Mouse (Mus musculus): ENCODE results near the gene Phxr2. TPM values are rescaled to one million over a fixed set of nuclear protein-coding genes. Genes with fewer than 3 reads are reported as not detected.
"Not testable (repeated sequence)": the region's sequence is repeated elsewhere in the genome, so short reads cannot be mapped to it uniquely, and the experiment has no call there.

Gene Phxr2
- polyA plus RNA-seq, 1 experiment from 2014 or later, result not detected

DNA sequence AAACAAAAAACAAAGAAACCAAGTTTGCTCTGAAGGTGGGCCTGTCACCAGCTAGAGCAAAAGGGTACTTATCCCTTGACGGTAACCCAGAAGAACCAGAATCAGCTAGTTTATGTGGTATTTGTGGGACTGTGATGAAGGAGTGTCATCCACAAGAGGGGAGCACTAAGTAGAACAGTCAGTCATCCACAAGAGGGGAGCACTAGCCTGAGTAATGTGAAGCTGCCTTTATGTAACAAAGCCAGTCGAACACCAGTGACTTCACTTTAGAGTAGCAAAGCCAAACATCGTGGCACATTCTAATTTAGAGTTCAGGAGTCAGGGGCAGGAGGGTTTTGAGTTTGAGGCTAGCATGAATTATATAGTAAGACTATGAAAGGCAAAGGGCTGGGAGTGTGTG lies 40.3 kb upstream of the Phxr2 start:
- whole genome bisulfite sequencing, result 55% methylated on average over 3 of the region's 3 CpGs
- TF ChIP-seq CTCF (IDR thresholded peaks at IDR 0.05; ENCODE audit: low read depth), result peak; percentile 48; the same call in 1 of the 2 replicates
- H3K4me1 ChIP-seq (ENCODE audit: insufficient read depth), result peaks cover 4% of the 10 kb centered on the region; the same call in 1 of the 2 replicates
- no peaks in the 10 kb centered on the region for H3K36me3 ChIP-seq (ENCODE audit: insufficient read depth)
- ATAC-seq (ENCODE audit: insufficient read depth) (peak; percentile 57; the same call in 1 of the 2 replicates), DNase-seq (peak; percentile 61)
- H3K9ac ChIP-seq, result no peak overlapping the region
- no peak overlapping the region for H3K4me2 ChIP-seq
- H3K9me3 ChIP-seq (ENCODE audit: low read depth, low read length), result no peaks in the 10 kb centered on the region
- H3K27me3 ChIP-seq (ENCODE audit: insufficient read depth, low read length), result no peaks in the 10 kb centered on the region
- H3K4me3 ChIP-seq (ENCODE audit: low read depth, low read length), result no peak overlapping the region
- no peak overlapping the region for H3K27ac ChIP-seq (ENCODE audit: low read depth)

DNA sequence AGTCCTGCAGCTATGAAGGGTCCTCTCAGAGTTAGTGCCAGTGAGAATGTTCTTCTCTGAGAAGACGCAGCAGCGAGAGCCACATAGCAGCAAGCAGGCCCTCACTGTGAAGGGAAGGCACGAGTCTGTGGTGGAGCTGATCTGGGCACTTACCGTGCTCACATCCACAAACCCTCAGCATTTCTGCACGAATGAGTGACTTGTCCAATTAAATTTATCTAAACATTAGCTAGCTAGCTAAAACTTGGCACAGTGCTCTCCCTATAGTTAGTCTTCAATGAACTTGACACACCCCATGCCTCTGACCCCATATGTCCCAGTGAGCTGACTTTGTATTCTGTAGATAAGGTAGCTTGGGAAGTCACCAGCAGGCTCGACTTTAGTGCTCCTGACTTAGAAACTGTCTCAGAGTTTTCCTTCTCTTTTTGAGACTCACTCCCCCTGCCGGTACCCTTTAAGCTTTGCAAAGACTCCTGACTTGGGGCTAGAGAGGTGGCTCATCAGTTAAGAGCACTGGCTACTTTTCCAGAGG lies 39.7 kb upstream of the Phxr2 start:
- H3K36me3 ChIP-seq (ENCODE audit: insufficient read depth), result no peaks in the 10 kb centered on the region
- ATAC-seq (ENCODE audit: insufficient read depth) (peak; percentile 25; the same call in 1 of the 2 replicates), DNase-seq (peak; percentile 68)
- H3K4me3 ChIP-seq (ENCODE audit: low read depth, low read length), result no peak overlapping the region
- H3K9ac ChIP-seq, result no peak overlapping the region
- peak overlapping the region; percentile 69 for H3K27ac ChIP-seq (ENCODE audit: low read depth)
- H3K27me3 ChIP-seq (ENCODE audit: insufficient read depth, low read length), result no peaks in the 10 kb centered on the region
- H3K4me1 ChIP-seq (ENCODE audit: insufficient read depth), result no peaks in the 10 kb centered on the region
- H3K4me2 ChIP-seq, result no peak overlapping the region
- 0 out of 2 replicates have a peak, but pooled peaks have one; percentile 41 for TF ChIP-seq CTCF (IDR thresholded peaks at IDR 0.05; ENCODE audit: low read depth)
- WGBS, result 46% methylated on average over 7 of the region's 7 CpGs
- H3K9me3 ChIP-seq (ENCODE audit: low read depth, low read length), result no peaks in the 10 kb centered on the region

- H3K4me3 ChIP-seq (ENCODE audit: low read depth, low read length), result no peak overlapping the region
- ATAC-seq (ENCODE audit: insufficient read depth) (peak; percentile 70), DNase-seq (peak; percentile 86)
- H3K9me3 ChIP-seq (ENCODE audit: low read depth, low read length), result no peaks in the 10 kb centered on the region
- H3K36me3 ChIP-seq (ENCODE audit: insufficient read depth), result no peaks in the 10 kb centered on the region
- 24% methylated on average over 13 of the region's 13 CpGs for WGBS
- 0 out of 2 replicates have a peak overlapping the region, but pooled peaks have one; percentile 17 for H3K9ac ChIP-seq
- H3K27ac ChIP-seq (ENCODE audit: low read depth), result no peak overlapping the region; the same call in 1 of the 2 replicates
- peak; percentile 71 for TF ChIP-seq CTCF (IDR thresholded peaks at IDR 0.05; ENCODE audit: low read depth)
- H3K4me2 ChIP-seq, result peak overlapping the region; percentile 13; the same call in 1 of the 2 replicates
- H3K4me1 ChIP-seq (ENCODE audit: insufficient read depth), result no peaks in the 10 kb centered on the region
- H3K27me3 ChIP-seq (ENCODE audit: insufficient read depth, low read length), result no peaks in the 10 kb centered on the region
These were observed 38.8 kb upstream of the Phxr2 start for GRCm38 (mm10) chr10:99164871-99165477.

DNA sequence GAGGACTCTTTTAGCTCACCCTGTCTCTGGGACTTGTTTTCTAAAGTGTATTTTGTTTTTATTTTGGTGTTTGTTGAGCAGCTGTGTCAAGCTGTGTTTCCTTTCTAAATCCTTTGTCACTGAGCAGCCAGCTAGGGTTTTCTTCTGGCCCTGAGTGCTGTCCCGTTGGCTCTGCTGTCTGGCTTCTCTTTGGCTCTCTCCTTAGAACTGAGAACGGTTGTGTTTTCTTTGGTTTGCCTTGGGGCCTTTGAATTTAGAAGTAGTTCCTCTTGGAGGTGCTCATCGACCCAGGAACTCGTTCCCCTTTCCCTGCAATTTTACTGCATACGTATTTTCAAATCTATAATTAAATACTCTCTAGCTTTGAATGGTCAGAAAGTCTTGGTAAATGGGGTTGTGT lies 36.9 kb upstream of the Phxr2 start:
- 90% methylated on average over 5 of the region's 5 CpGs for WGBS
- no peak overlapping the region for H3K4me3 ChIP-seq (ENCODE audit: low read depth, low read length)
- H3K36me3 ChIP-seq (ENCODE audit: insufficient read depth), result no peaks in the 10 kb centered on the region
- TF ChIP-seq CTCF (IDR thresholded peaks at IDR 0.05; ENCODE audit: low read depth), result no peak
- H3K4me2 ChIP-seq, result no peak overlapping the region
- no peak for ATAC-seq (ENCODE audit: insufficient read depth)
- DNase-seq, result no peak
- H3K9me3 ChIP-seq (ENCODE audit: low read depth, low read length), result no peaks in the 10 kb centered on the region
- H3K9ac ChIP-seq, result no peak overlapping the region
- H3K27me3 ChIP-seq (ENCODE audit: insufficient read depth, low read length), result no peaks in the 10 kb centered on the region
- no peak overlapping the region for H3K27ac ChIP-seq (ENCODE audit: low read depth)
- no peaks in the 10 kb centered on the region for H3K4me1 ChIP-seq (ENCODE audit: insufficient read depth)

DNA sequence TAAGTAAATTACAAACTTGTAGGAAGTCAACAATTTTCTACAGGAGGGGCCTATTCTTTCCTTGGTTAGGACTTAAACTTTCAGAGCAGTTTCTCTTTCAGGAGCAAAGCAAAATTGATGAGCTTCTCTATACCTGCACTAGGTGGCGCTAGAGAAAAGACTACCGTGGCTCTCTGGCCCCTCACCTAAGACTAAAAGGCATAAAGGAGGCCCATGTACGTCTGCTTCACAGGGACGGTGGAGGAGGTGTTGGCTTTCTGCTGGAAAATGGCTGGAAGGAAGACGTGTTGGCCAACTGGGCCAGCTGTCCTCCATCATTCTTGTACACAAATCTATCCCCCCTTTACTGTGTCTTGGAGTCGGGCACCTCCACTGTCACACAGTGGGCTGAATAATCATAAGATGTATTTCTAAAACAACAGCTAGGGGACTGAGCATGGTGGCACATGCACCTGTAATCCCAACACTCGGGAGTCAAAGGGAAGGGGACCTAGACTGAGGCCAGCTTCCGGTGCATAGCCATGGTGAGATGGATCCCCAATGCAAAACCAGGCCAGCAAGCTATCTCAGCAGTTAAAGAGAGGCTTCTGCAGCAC lies 36.0 kb upstream of the Phxr2 start:
- Histone ChIP-seq H3K4me2 (no peak overlapping the region), H3K9me3 (ENCODE audit: low read depth, low read length) (no peaks in the 10 kb centered on the region), H3K4me1 (ENCODE audit: insufficient read depth) (no peaks in the 10 kb centered on the region), H3K9ac (no peak overlapping the region), H3K27me3 (ENCODE audit: insufficient read depth, low read length) (no peaks in the 10 kb centered on the region), H3K4me3 (ENCODE audit: low read depth, low read length) (no peak overlapping the region), H3K36me3 (ENCODE audit: insufficient read depth) (no peaks in the 10 kb centered on the region; the same call in 1 of the 2 replicates), H3K27ac (ENCODE audit: low read depth) (no peak overlapping the region)
- peak; percentile 83 for DNase-seq
- no peak for ATAC-seq (ENCODE audit: insufficient read depth)
- TF ChIP-seq CTCF (IDR thresholded peaks at IDR 0.05; ENCODE audit: low read depth), result peak; percentile 76
- 39% methylated on average over 8 of the region's 8 CpGs for WGBS

- WGBS, result 83% methylated on average over 10 of the region's 10 CpGs
- H3K4me2 ChIP-seq; H3K4me3 ChIP-seq (ENCODE audit: low read depth, low read length); H3K9me3 ChIP-seq (ENCODE audit: low read depth, low read length); H3K9ac ChIP-seq; H3K27ac ChIP-seq (ENCODE audit: low read depth); H3K4me1 ChIP-seq (ENCODE audit: insufficient read depth); H3K36me3 ChIP-seq (ENCODE audit: insufficient read depth); ATAC-seq (ENCODE audit: insufficient read depth); H3K27me3 ChIP-seq (ENCODE audit: insufficient read depth, low read length); DNase-seq: not testable (repeated sequence)
These were observed 31.6 kb upstream of the Phxr2 start for GRCm38 (mm10) chr10:99157697-99158096.

DNA sequence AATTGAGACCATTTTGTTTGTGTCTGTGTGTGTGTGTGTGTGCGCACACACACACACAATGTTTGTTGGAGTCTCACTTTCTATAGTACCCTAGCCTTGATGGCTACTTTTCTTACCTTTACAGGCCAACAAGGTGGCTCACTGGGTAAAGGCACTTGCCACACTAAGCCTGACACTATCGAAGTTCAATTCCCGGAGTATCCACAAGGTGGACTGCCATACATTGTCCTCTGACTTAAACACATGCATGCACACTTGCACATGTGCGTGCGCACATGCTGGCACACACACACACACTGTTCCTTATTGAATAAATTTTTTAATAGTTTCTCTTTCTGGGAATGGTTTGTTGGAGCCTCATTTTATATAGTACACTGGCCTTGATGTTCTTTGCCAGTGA lies 30.7 kb upstream of the Phxr2 start:
- Histone ChIP-seq H3K27me3 (ENCODE audit: insufficient read depth, low read length) (no peaks in the 10 kb centered on the region), H3K9me3 (ENCODE audit: low read depth, low read length) (no peaks in the 10 kb centered on the region), H3K27ac (ENCODE audit: low read depth) (no peak overlapping the region), H3K9ac (no peak overlapping the region), H3K4me3 (ENCODE audit: low read depth, low read length) (no peak overlapping the region), H3K4me1 (ENCODE audit: insufficient read depth) (no peaks in the 10 kb centered on the region), H3K36me3 (ENCODE audit: insufficient read depth) (peaks cover 7% of the 10 kb centered on the region; the same call in 1 of the 2 replicates), H3K4me2 (no peak overlapping the region)
- TF ChIP-seq CTCF (IDR thresholded peaks at IDR 0.05; ENCODE audit: low read depth), result peak; percentile 46
- ATAC-seq (ENCODE audit: insufficient read depth), result no peak
- no peak for DNase-seq
- 92% methylated on average over 5 of the region's 5 CpGs for WGBS

Data from lung, embryonic 14.5 days (tissue).